Mouse (Mus musculus) liver, embryonic 18 days (tissue): Measurements from ENCODE around the gene P2rx7. TPM values are rescaled to one million over a fixed set of nuclear protein-coding genes. Genes with fewer than 3 reads are reported as not detected.

Source experiments
- polyA plus RNA-seq: library from polyadenylated mRNA; depleted of rRNA; stranded (reverse); fragments of >200 nt; gene quantifications from 2 replicates; pipeline ENCODE4 v1.2.3, GENCODE M21; 2012; rRNA removed

The P2rx7 gene
- 2.0 and 2.3 TPM in 2 replicates for polyA plus RNA-seq

DNA sequence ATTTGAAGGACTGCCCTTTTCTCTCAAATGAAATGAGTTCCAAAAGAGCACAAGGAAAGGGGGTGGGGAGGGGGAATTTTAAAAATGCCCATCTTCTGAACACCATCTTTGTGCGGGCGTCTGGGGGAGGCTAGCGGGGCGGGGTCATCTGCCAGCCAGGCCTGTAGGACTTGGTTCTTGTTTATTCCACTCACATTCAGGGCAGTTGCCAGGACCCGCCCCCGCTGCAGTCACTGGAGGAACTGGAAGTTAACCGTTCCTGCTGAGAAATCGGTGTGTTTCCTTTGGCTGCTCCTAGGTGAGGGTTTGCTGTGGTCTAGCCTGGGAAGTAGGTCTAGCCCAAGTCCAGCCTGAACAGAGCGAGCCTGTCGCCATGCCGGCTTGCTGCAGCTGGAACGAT, at the start of gene P2rx7:
Gene P2rx7, plus strand, starts transcription at position 211 of the 400 bp plus-strand sequence.

DNA sequence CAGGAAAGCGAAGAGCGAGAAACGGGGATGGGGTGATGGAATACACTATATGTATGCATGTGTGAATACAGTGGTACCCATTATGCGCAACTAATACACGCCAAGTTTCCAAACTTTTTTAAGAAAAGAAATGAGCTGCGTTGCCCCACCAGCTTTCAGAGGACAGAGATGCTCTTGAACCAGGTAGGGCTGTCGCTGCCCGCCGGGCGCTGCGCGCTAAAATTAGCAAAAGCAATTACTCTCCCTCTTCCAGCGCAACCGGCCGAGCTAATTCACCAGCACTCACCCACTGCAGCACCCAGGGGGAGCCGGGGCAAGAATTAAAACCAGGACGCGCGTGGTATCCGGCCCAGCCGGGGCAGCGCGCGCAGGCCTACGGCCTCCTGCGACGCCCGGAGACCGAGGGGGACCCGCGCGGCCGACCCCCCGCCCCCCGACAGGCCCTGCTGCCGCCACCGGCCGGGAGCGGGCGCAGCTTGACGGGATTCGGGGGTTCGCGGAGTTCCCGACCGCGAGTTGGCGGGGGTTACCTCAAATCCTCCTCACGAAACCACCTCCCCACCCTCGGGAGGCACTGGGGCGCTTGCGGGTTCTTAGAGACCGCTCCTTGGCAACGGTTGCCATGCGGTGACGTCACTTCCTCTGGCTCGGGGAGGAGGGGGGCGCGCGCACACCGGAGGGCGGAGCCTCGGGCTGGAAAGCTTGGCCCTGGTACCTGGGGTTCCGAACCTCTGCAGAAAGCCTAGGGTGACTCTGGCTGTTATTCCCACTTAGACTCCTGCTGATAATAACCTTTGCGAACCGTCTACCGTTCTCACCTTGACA, 29.6 kb upstream of the P2rx7 start, which contains the start of gene Ift81:
Gene Ift81, minus strand, starts transcription at position 611 of the 825 bp plus-strand sequence.

DNA sequence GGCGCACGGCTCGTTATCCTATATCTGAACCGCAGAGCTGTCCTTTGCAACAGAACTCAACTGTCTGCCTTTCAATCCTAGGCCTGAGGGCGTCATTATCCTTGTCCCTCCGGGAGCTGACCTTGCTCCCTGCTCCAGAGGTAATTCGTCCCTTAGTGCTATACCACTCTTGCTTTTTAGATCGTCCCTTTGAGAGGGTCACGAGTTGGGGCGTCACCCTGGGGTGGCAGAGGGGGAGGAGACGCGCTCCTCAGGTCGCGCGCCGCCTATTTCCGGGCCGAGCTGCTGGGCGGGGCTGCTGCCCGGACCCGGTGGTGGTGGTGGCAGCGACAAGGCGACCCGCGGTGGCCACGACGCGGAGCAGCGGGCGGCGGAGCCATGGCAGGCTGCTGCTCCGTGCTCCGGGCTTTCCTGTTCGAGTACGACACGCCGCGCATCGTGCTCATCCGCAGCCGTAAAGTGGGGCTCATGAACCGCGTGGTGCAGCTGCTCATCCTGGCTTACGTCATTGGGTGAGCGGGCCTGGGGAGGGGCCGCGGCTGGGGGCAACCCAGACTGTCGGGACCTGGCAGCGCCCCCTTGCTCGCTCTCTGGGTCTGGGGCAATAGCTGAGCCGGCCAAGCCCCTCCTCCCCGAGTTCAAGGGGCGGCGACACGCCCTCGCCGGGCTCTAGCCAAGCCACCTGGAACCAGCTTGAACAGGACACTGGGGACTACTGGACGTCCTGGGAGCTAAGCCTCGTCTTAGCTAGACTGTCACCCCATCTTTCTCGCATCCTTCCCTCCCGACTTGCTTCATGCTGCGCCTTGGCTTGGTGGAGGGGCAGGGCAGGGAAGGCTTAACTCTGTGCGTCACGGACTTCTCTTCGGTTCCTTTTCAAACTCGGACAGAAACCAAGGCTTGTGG, 63.8 kb downstream of the P2rx7 start, which contains the start of gene P2rx4:
Gene P2rx4, plus strand, starts transcription at position 269 of the 906 bp plus-strand sequence.

Other genes starting within 250 kb of the P2rx7 start
- 10.0 and 11.7 TPM in 2 replicates for gene Anapc7, start 222.2 kb upstream of the P2rx7 start, polyA plus RNA-seq
- gene Atp2a2, start 141.7 kb upstream of the P2rx7 start, polyA plus RNA-seq = 23.9 and 25.7 TPM in 2 replicates
- gene Ift81, start 29.4 kb upstream of the P2rx7 start, polyA plus RNA-seq = 1.7 TPM in 2 replicates
- 19.4 and 20.2 TPM in 2 replicates for gene P2rx4, start 63.6 kb downstream of the P2rx7 start, polyA plus RNA-seq
- 5.9 and 7.3 TPM in 2 replicates for gene Camkk2, start 135.5 kb downstream of the P2rx7 start, polyA plus RNA-seq
- gene Anapc5, start 177.4 kb downstream of the P2rx7 start, polyA plus RNA-seq = 113 and 117 TPM in 2 replicates
- 7.6 and 7.8 TPM in 2 replicates for gene Rnf34, start 206.1 kb downstream of the P2rx7 start, polyA plus RNA-seq